Mouse (Mus musculus): ENCODE measurements around the gene Clic5.

Clic5 gene

DNA sequence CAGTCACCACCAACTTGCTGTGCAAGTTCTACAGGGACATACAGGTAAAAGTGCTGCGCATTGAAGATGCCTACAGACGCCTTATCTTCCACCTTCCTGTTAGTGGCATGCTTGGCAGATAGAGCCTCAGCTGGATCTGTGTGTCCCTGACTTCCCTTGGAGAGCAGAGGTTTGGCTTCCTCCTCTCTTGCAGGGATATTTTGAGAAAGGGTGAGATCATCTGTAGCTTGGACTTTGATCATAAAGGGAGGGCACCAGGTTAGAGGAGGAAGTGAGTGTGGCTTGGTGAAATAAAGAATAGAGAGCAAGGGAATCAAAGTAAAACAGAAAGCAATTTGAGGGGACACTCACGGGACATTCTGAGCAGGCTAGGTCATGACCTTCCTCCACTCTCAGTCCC, 4.6 kb downstream of the Clic5 start:
- DNase-seq (ENCODE audit: low spot score in 2 of 2) = no peak

GRCm38 (mm10) chr17:44199158-44199557, 10.8 kb downstream of the Clic5 start:
- no peak for DNase-seq (ENCODE audit: low spot score in 2 of 2)

GRCm38 (mm10) chr17:44202952-44203351, 14.6 kb downstream of the Clic5 start:
- no peak for DNase-seq (ENCODE audit: low spot score in 2 of 2)

DNA sequence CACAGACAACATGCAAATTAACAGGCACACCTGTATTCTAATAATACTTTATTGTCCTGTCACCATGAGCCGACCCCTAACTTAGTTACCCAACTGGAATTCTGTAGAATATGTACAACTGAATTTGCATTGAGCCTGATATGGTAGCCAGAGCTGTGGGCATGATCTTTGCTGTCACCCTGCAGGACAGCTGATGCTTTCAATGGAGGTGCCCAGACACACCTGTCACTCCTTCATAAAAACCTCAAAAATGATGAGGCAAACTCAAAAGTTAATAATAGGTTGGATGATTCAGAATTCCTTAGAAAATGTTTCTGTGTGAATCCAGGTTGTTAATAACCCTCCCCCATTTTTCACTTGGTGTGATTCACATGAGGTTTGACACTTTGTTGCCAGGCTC, 16.4 kb downstream of the Clic5 start:
- DNase-seq (ENCODE audit: low spot score in 2 of 2) = no peak

DNA sequence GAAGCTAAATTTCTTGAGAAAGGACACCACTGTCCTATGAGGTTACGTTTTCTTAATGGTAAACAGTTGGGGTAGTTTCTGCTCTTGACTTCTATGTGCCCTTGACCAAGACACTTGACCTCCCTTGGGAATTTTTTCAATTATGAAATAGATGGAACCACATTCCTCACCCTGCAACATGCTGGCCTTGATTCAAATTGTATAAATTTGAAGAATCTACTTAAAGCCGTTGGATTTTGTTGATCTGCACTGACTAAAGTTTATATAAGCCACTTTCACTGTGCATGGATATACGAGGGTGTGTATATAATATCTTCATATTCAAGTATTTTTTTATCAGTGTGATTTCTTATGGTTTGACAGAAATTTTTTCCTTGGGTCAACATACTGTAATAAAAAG, 17.2 kb downstream of the Clic5 start:
- no peak for DNase-seq (ENCODE audit: low spot score in 2 of 2)

DNA sequence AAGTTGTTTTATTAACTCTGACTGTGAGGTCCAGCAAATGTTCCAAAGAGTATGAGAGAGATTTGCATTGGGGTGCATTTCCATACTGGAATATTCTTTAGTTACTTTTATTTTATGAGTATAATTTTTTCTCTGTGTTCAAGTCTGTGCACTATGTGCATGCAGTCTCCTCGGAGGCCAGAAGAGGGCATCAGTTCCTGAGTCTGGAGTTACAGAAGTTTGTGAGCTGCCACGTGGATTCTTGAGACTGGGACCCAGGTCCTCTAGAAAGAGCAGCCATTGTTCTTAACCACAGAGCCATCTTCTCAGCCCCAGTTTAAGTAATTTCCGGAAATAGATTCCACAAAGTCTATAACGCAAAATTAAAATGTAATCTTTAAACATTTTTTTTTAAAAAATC, 20.5 kb downstream of the Clic5 start:
- no peak for DNase-seq (ENCODE audit: low spot score in 2 of 2)

DNA sequence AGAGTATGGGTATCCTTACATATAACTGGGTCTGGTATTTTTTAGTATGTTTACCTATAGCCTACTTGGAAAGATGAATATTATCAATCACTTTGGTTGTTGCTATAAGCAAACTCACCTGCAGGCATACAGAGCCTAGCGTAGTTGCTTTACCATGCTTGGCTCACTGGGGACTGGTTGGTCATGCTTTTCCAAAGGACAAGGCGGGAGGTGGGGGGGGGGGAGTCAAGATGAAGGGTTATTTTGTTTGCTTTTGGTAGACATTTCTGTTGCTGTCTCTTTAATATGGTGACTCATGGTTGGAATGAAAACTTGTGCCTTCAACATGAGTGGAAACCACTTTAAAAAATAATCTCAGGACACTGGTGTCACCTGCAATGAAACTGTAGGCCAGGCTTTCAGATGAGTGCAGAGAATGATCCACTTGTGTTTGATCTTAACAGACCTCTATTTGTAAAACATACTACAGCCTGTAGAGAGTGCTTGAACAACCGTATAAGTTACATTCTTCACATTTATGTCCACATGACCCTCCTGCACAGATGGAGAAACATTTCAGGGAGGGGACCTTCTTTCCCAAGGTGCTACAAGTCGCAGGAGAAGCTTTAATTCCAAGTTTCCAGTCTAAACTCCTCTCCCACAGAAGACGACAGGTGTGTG, 24.7 kb downstream of the Clic5 start:
- no peak for DNase-seq (ENCODE audit: low spot score in 2 of 2)

DNA sequence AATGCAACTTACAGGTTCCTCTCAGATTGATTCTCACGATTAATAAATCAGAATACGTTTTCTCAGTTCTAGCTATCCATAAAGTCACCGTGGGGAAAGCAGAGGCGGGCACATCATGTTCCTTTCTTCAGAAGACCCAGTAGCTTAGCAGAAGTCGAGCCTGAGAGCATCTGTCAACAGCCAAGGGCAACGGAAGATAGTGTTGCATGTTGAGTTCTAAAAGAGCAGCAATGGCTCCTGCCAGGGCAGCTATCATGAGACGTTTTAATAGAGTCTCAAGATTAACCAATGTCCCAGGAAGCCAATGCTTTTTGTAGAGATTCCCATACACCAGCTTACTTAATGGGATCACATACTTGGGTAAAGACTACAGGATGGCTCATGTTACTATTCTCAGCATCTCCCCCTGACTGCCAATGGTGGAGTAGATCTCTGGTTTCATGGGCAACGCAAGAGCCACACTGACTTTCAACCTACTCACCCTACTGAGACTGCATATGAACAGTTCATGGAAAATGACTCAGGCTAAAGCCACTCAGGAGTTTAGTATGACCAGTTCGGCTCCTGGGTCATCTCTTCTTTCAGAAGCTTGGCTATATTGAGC, 26.9 kb downstream of the Clic5 start:
- DNase-seq (ENCODE audit: low spot score in 2 of 2) = no peak

DNA sequence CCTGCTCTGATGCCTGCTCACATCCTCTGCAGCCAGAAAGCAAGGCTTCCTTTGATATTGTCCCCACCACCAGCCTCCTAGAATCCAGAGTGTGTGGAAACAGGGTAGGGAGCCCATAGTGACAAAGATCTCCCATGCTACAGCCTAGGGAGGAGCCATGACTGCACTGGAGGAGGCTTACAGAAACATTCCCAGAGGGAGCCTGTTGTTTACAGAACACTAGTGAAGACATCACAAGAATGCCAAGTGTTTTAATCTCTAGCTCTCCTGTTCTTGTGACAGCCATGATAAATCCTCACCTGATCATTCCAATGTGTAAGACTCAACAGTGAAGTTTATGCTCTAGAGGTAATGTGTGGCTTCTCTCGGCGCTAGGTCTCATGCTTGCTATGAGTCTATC, 28.8 kb downstream of the Clic5 start:
- no peak for DNase-seq (ENCODE audit: low spot score in 2 of 2)

- DNase-seq (ENCODE audit: low spot score in 2 of 2) = no peak
Observed at GRCm38 (mm10) chr17:44219943-44220342, 31.6 kb downstream of the Clic5 start.

GRCm38 (mm10) chr17:44228428-44228827, 40.0 kb downstream of the Clic5 start:
- DNase-seq (ENCODE audit: low spot score in 2 of 2) = no peak

DNA sequence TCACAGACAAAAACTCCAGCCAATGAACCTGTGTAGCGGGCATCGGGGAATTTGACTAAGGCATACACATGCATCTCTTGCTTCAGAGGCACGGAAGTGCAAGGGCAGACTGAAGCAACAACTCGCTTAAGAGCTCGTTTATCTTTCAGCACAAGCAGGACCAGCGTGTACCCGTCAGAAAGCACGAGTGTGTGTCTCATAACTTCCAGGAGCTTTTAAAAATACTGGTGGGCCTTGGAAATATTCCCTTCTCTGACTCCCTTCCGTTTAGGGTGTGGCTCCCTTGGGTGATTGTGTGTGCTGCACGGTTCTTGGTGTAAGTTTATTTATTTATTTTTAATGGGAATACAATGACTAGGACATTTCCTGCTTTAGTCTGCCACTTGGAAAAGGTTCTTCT, 41.7 kb downstream of the Clic5 start:
- no peak for DNase-seq (ENCODE audit: low spot score in 2 of 2)

- no peak for DNase-seq (ENCODE audit: low spot score in 2 of 2)
Observed at GRCm38 (mm10) chr17:44239030-44239721, 50.8 kb downstream of the Clic5 start.

DNA sequence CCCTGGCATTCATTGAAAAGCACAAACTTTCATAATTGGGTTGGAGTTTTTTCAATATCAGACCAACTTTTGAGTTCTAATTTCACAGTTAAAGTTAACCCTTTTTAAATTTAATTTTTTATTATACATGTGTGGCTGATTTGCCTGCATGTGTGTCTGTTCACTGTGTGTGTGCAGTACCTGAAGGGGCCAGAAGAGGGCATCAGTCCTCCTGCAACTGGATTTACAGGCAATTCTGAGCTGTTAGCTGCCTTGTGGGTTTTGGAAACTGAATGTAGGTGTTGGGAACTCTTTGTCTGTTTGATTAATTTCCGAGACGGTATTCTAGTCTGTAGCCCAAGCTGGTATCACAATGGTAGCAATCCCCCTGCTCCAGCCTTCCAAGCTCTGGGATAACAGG, 52.4 kb downstream of the Clic5 start:
- no peak for DNase-seq (ENCODE audit: low spot score in 2 of 2)

DNA sequence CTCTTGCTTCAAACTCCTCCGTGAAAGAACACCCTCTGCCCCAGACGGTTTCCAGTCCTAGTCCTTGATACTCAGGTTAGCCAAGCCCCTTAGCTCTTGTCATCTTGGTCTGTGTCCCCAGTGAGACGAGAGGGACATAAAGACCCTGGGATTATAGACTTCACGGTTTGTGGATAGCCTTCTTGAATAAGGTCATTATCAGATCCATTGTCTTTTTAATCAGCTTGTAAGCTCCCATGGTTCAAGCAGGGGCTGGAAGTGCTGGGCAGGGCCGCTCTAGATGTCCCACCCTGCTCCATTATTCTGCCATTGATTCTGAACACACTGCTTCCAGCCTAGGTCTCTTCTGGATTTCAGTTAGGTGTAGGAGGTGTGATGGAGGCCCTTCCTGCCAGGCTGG, 55.7 kb downstream of the Clic5 start:
- no peak for DNase-seq (ENCODE audit: low spot score in 2 of 2)

DNA sequence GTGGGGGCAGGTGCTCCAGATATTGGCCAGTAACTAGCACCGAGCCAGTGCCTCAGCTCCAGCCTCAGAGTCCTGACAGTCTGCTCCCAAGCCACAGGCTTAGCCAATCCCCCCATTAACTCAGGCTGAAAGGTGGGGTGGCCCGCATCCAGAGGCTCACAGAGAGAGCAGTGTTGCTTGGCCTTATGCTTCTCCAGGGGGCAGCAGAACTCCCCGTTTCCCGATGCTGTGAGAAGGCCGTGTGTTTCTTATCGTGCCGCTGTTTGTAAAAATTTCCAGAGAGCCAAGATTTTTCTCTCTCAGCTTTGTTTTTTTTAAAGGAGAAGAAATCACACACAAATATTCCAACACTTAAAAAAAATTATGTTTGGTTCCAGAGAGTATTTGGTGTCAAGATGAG, 56.2 kb downstream of the Clic5 start:
- no peak for DNase-seq (ENCODE audit: low spot score in 2 of 2)

- no peak for DNase-seq (ENCODE audit: low spot score in 2 of 2)
Observed at GRCm38 (mm10) chr17:44246153-44246700, 57.8 kb downstream of the Clic5 start.

- DNase-seq (ENCODE audit: low spot score in 2 of 2) = no peak
Observed at GRCm38 (mm10) chr17:44249544-44249943, 61.2 kb downstream of the Clic5 start.

DNA sequence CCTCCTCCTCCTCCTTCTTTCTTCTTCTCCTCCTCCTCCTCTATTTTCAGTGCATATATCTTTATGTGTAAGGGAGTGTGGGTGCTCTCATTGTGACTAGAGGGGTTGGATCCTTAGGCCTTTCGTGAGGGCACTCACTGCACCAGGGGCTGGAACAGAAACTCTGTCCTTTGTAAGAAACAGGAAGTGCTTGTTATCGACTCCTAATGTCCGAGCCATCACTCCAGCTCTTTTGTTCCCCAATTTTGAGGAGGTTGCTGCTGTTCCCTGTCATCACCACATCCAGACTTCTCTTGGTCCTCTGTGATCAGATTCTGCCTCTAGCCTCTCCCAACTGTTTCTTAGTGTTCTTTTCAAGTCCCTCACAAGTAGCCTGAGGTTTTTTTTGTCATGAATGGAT, 64.3 kb downstream of the Clic5 start:
- no peak for DNase-seq (ENCODE audit: low spot score in 2 of 2)

DNA sequence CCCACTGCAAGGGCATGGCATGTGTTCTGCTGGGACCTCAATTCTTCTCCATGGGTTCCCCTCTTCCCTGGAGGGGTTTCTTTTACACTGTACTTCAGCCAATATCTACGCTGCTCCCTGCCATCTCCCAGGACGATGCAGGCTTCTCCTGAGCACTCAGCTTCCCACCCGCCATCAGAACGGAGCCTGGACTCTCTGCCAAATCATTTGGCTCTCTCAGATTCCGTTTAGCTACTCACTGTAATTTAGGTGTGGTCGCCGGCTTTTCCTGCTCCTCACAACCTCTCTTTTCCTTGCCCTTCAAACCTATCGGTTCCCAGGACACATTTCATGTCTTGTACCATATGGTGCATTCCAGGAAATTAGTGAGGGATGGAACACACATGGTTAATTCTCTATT, 66.3 kb downstream of the Clic5 start:
- no peak for DNase-seq (ENCODE audit: low spot score in 2 of 2)

DNA sequence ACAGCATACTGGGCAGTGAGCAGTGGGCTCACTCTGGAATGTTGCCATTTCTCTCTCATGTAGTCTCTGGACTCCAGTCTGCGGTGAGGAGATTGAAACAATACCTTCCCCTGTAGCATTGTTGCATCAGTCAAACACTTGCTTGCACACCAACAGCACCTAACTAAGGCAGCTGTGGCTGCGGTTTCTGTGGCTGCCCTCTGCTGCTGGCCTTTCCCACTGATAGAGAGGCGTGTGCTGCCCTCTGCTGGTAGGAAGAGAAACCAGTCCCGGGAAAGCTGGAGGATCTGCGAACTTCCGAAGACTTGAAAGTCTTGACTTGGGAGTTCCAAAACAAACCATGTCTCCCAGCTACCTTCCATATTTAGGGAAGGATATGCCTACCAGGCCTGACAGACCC, 68.2 kb downstream of the Clic5 start:
- DNase-seq (ENCODE audit: low spot score in 2 of 2) = peak; percentile 62 to 83

GRCm38 (mm10) chr17:44259245-44259644, 70.9 kb downstream of the Clic5 start:
- no peak for DNase-seq (ENCODE audit: low spot score in 2 of 2)

DNA sequence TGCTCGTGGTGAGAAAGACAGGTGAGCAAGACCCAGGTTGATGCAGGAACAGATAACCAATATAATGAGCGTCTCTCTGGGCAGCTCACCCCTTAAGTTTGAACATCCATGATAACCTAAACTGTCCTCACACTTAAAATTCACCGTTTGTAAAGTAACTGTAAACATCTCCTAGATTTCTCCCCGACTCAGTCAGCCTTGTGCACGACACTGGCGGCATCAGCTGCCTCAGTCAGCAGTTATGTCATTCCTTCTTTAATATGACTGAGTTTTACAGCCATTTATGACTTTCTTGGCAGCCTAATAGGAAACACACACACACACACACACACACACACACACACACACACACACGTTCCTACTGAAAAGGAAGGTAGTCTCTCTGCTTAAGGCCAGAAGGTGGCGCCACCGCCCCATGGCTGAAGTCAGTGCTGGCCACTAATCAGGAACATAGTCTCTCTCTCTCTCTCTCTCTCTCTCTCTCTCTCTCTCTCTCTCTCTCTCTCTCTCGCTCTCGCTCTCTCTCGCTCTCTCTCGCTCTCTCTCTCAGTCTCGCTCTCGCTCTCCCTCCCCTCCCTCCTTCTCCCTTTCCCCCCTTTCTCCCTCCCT, 73.3 kb downstream of the Clic5 start:
- DNase-seq (ENCODE audit: low spot score in 2 of 2) = peak; percentile 45 to 73

Data from spleen, postnatal 4 days (tissue).